Mouse (Mus musculus): Measurements from ENCODE around the gene Tars.

The Tars gene

DNA sequence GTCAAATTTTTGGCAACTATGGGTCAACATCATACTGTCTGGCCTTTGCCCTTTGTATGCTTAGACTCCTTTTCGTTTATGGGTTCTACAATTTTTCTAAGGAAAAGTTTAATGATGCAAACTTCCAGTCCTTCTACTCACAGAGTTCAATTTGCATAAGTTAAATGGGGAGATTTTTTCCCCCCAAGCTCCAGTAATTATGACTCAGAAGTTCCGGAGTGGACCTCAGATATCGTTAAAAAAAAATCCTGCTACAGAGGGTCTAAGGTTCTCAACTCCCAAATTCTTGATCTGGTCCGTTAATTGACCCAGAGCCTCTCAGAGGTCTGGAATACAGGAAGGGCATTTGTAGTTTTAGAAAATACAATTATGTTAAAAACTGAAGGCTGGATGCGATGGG, 37.6 kb downstream of the Tars start:
- no peak for DNase-seq (ENCODE audit: extremely low spot score)

DNA sequence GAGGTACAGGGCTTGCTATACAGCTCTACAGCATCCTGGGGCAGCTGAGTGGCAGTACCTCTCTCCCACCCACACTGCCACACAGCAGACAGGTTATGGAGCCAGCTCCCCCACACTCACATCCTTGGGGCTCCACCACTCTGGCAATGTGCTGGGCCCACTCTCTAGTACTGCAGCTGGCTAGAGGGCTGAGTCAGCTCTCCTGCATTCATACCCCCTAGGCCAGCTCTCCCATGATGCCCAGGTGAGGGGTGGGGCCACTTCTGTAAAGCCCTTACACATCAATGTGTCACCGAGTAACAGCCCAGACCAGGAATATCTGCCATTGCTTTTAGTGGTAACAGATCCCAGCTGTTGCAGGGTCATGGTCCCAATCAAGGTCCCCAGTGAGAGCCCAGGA, 38.6 kb downstream of the Tars start:
- no peak for DNase-seq (ENCODE audit: extremely low spot score)

DNA sequence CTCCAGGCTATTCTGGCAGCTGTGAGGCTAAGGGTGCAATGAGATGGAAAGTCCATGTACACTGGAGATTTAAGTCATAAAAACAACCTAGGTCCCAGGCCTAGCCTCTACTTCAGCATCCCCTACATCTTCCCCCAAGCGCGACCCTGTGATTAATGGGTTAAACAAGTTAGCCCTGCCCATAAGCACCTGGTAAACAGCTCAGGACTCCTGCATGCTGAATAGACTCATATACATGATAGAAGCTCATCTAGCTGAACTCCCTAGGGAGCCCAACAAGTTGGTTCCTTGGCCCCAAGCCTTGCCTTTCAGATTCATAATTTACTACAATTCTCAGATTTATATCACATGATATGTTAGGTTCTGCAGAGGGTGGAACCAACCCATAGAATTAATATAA, 42.0 kb downstream of the Tars start:
- no peak for DNase-seq (ENCODE audit: extremely low spot score)

DNA sequence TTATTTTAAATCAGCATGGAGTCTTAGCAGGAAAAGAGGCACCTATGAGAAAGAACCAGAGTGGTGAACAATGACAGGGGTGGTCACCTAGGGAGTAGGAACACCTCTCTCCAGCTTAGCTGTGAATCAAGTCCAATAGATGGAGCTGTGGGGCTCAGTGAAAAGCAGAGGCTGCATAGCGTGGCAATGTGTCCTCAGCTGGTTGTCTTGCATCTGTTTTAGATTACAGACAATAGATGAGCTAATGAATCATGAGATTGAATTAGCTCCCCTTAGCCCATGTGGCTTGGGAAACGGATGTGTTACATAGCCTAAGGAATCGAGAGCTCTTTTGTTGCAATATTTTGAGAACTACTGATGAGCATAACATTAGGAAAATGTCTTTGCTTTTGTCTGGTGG, 43.6 kb downstream of the Tars start:
- no peak for DNase-seq (ENCODE audit: extremely low spot score)

DNA sequence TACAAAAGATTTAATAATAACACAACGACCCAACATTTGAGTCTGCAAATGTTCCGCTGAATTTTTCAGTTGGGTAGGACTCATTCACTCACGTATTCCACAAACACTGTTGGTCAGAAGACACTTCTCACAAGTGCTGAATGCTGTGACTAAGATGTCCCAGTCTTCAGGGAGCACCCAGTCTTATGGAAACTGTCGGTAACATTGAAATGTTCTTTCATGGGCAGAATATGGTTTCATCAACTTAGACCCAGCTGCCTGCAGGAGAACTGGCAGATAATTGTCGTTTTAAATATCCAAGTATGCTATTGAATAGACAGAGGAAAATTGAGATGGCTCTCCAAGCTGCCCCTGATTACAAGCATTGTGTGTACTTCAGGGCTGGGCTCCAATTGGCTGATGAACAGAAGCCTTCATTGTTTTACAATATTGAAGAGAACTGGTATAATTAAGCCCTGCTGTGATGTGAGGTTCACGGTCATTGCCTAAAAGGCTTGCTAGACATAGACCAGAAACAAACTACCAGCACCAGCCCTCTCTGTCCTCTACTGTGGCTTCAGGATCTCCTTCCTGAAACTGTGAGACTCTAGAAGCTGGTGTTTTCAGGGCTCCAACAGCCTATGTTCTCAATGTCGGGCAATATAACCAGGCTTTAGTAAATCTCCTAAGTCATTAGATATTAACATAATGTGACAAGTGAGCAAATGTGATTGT, 59.8 kb downstream of the Tars start:
- no peak for DNase-seq (ENCODE audit: extremely low spot score)

Data from embryo, embryonic 9.5 days (tissue).